Mouse (Mus musculus): Measurements from ENCODE around the gene Sirt4.
A peak's percentile ranks its signal among the peaks of the same experiment; 100 is the strongest.
"Not testable (repeated sequence)": the region's sequence is repeated elsewhere in the genome, so short reads cannot be mapped to it uniquely, and the experiment has no call there.

Gene Sirt4

GRCm38 (mm10) chr5:115483947-115484920 lies at the start of gene Sirt4:
Gene Sirt4 (minus strand): TSS chr5:115484725.
- DNase-seq, result peak; percentile 84

- DNase-seq, result peak; percentile 90
Measured at GRCm38 (mm10) chr5:115531671-115532270, 47.2 kb upstream of the Sirt4 start.

GRCm38 (mm10) chr5:115530447-115530809 lies 45.9 kb upstream of the Sirt4 start:
- no peak for DNase-seq

GRCm38 (mm10) chr5:115529742-115530446 lies 45.4 kb upstream of the Sirt4 start:
- DNase-seq, result no peak

- no peak for DNase-seq
Measured at GRCm38 (mm10) chr5:115529364-115529741, 44.8 kb upstream of the Sirt4 start.

GRCm38 (mm10) chr5:115528128-115528527 lies 43.6 kb upstream of the Sirt4 start:
- no peak for DNase-seq

- DNase-seq, result no peak
Measured at GRCm38 (mm10) chr5:115526456-115527202, 42.1 kb upstream of the Sirt4 start.

- DNase-seq, result no peak
Measured at GRCm38 (mm10) chr5:115525943-115526342, 41.4 kb upstream of the Sirt4 start.

- no peak for DNase-seq
Measured at GRCm38 (mm10) chr5:115525416-115525815, 40.9 kb upstream of the Sirt4 start.

GRCm38 (mm10) chr5:115524471-115524870 lies 39.9 kb upstream of the Sirt4 start:
- DNase-seq, result no peak

- no peak for DNase-seq
Measured at GRCm38 (mm10) chr5:115523971-115524370, 39.4 kb upstream of the Sirt4 start.

- no peak for DNase-seq
Measured at GRCm38 (mm10) chr5:115522981-115523499, 38.5 kb upstream of the Sirt4 start.

- no peak for DNase-seq
Measured at GRCm38 (mm10) chr5:115522531-115522930, 38.0 kb upstream of the Sirt4 start.

GRCm38 (mm10) chr5:115521553-115522461 lies 37.3 kb upstream of the Sirt4 start:
- peak; percentile 61 for DNase-seq

- no peak for DNase-seq
Measured at GRCm38 (mm10) chr5:115520325-115520869, 35.9 kb upstream of the Sirt4 start.

GRCm38 (mm10) chr5:115518214-115518613 lies 33.7 kb upstream of the Sirt4 start:
- not testable (repeated sequence) for DNase-seq

- no peak for DNase-seq
Measured at GRCm38 (mm10) chr5:115517501-115517900, 33.0 kb upstream of the Sirt4 start.

- no peak for DNase-seq
Measured at GRCm38 (mm10) chr5:115516908-115517307, 32.4 kb upstream of the Sirt4 start.

GRCm38 (mm10) chr5:115516081-115516907 lies 31.8 kb upstream of the Sirt4 start:
- no peak for DNase-seq

All from liver (tissue).